Mouse (Mus musculus): ENCODE data around the gene Rsl24d1. TPM values are rescaled to one million over a fixed set of nuclear protein-coding genes. Genes with fewer than 3 reads are reported as not detected.

Rsl24d1 gene
- total and polyA plus RNA-seq, 3 experiments, result 195 to 234 TPM; not detected in 1

DNA sequence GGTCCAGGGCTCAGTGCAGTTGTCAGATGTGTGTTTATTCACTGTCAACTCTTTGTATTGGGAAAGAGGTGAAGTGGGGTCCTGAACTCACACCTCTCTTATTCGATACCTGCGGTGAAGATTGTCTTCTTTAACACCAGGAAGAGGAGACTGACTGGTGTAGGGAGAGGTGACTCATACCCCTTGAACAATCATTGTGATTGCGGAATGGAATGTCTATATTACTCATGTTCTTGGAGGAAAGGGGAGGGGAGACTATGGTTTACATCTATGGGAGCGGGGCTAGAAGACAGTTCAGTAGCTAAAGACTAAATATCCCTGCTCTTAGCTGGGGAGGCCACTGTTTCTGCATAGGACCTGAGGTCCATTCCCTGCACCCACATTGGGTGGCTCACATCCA lies 17.3 kb downstream of the Rsl24d1 start:
- Histone ChIP-seq H3K27ac (ENCODE audit: control insufficient read depth, low read depth, low read length) (no peak overlapping the region), H3K4me1 (ENCODE audit: control insufficient read depth in 1 of 2, insufficient read depth in 2 of 2, low read length in 2 of 2) (no peaks in the 10 kb centered on the region; a peak in 1 of 4 replicates), H3K4me3 (ENCODE audit: control insufficient read depth in 1 of 2, insufficient read depth in 1 of 2, low read depth in 2 of 2, low read length in 2 of 2) (no peak overlapping the region), H3K9me3 (replicated peaks; ENCODE audit: insufficient read depth, low read length) (no peaks in the 10 kb centered on the region), H3K36me3 (ENCODE audit: control insufficient read depth in 1 of 2, insufficient read depth in 2 of 2, low read length in 2 of 2) (peaks cover 0 to 4% of the 10 kb centered on the region in 2 experiments; a peak in 3 of 4 replicates), H3K9ac (ENCODE audit: control insufficient read depth, low read depth, low read length, poor library complexity, severe bottlenecking) (no peak overlapping the region), H3K27me3 (ENCODE audit: control insufficient read depth in 1 of 2, insufficient read depth in 2 of 2, low read length in 2 of 2) (no peaks in the 10 kb centered on the region), H3K79me2 (ENCODE audit: control insufficient read depth, insufficient read depth, low read length, poor library complexity) (no peaks in the 10 kb centered on the region)
- no peak for TF ChIP-seq SIN3A (IDR thresholded peaks at IDR 0.05; ENCODE audit: low read length)
- no peak for TF ChIP-seq TAL1 (IDR thresholded peaks at IDR 0.05; ENCODE audit: low read length)
- TF ChIP-seq MAX (IDR thresholded peaks at IDR 0.05; ENCODE audit: low read length), result no peak
- TF ChIP-seq NELFE (IDR thresholded peaks at IDR 0.05; ENCODE audit: low read depth, low read length), result no peak
- TF ChIP-seq ZNF384 (IDR thresholded peaks at IDR 0.05; ENCODE audit: low read depth, low read length), result no peak
- no peak for TF ChIP-seq MXI1 (IDR thresholded peaks at IDR 0.05; ENCODE audit: low read depth, low read length)
- no peak for TF ChIP-seq MEF2A (IDR thresholded peaks at IDR 0.05; ENCODE audit: extremely low read depth, insufficient replicate concordance, low read depth, low read length, poor library complexity, severe bottlenecking)
- no peak for TF ChIP-seq MYB (IDR thresholded peaks at IDR 0.05; ENCODE audit: low read depth, low read length)
- no peak for DNase-seq (ENCODE audit: low read depth, low spot score)

- H3K27me3 ChIP-seq (ENCODE audit: control insufficient read depth in 1 of 2, insufficient read depth in 2 of 2, low read length in 2 of 2), result no peaks in the 10 kb centered on the region; a peak in 1 of 4 replicates
These were observed 24.2 kb downstream of the Rsl24d1 start for GRCm38 (mm10) chr9:73137341-73137886.

More at GRCm38 (mm10) chr9:73137341-73137886, 24.2 kb downstream of the Rsl24d1 start:
- TF ChIP-seq ETS1 (IDR thresholded peaks at IDR 0.05; ENCODE audit: low read depth, low read length) (no peak), POLR2AphosphoS2 (IDR thresholded peaks at IDR 0.05; ENCODE audit: low read length) (no peak), JUND (IDR thresholded peaks at IDR 0.05; ENCODE audit: low read depth, low read length) (no peak), MYB (IDR thresholded peaks at IDR 0.05; ENCODE audit: low read depth, low read length) (no peak), CTCF (IDR thresholded peaks at IDR 0.05 in 2 of 3, conservative IDR thresholded peaks at IDR 0.05 in 1 of 3; ENCODE audit: control insufficient read depth in 1 of 3, insufficient read depth in 1 of 3, low read depth in 2 of 3, low read length in 3 of 3, poor library complexity in 1 of 3, severe bottlenecking in 1 of 3) (no peak), ELF1 (IDR thresholded peaks at IDR 0.05; ENCODE audit: low read depth, low read length) (no peak), RAD21 (IDR thresholded peaks at IDR 0.05; ENCODE audit: low read depth, low read length) (no peak), TBP (IDR thresholded peaks at IDR 0.05; ENCODE audit: low read depth, low read length) (no peak), ZMIZ1 (IDR thresholded peaks at IDR 0.05; ENCODE audit: low read depth, low read length) (no peak), MAX (IDR thresholded peaks at IDR 0.05; ENCODE audit: low read length) (no peak), MAZ (IDR thresholded peaks at IDR 0.05; ENCODE audit: low read depth, low read length) (no peak), MXI1 (IDR thresholded peaks at IDR 0.05; ENCODE audit: low read depth, low read length) (no peak), GATA1 (IDR thresholded peaks at IDR 0.05; ENCODE audit: low read depth, low read length) (no peak), NRF1 (IDR thresholded peaks at IDR 0.05; ENCODE audit: insufficient read depth, low read depth, low read length, poor library complexity, severe bottlenecking) (no peak), MEF2A (IDR thresholded peaks at IDR 0.05; ENCODE audit: extremely low read depth, insufficient replicate concordance, low read depth, low read length, poor library complexity, severe bottlenecking) (no peak), TAL1 (IDR thresholded peaks at IDR 0.05; ENCODE audit: low read length) (no peak), GABPA (IDR thresholded peaks at IDR 0.05; ENCODE audit: low read depth, low read length) (no peak), RCOR1 (IDR thresholded peaks at IDR 0.05; ENCODE audit: low read depth, low read length) (no peak), HCFC1 (IDR thresholded peaks at IDR 0.05; ENCODE audit: low read depth, low read length) (no peak)
- DNase-seq (ENCODE audit: low read depth, low spot score), result no peak
- no peak overlapping the region for H3K27ac ChIP-seq (ENCODE audit: control insufficient read depth, low read depth, low read length)
- no peaks in the 10 kb centered on the region for H3K79me2 ChIP-seq (ENCODE audit: control insufficient read depth, insufficient read depth, low read length, poor library complexity)
- H3K4me1 ChIP-seq (ENCODE audit: control insufficient read depth in 1 of 2, insufficient read depth in 2 of 2, low read length in 2 of 2), result no peaks in the 10 kb centered on the region
- no peaks in the 10 kb centered on the region for H3K9me3 ChIP-seq (replicated peaks; ENCODE audit: insufficient read depth, low read length)
- no peaks in the 10 kb centered on the region for H3K36me3 ChIP-seq (ENCODE audit: control insufficient read depth in 1 of 2, insufficient read depth in 2 of 2, low read length in 2 of 2)
- no peak overlapping the region for H3K4me3 ChIP-seq (ENCODE audit: control insufficient read depth in 1 of 2, insufficient read depth in 1 of 2, low read depth in 2 of 2, low read length in 2 of 2)
- H3K9ac ChIP-seq (ENCODE audit: control insufficient read depth, low read depth, low read length, poor library complexity, severe bottlenecking), result no peak overlapping the region

All from MEL (cell line).